Mouse (Mus musculus) lung, embryonic 14.5 days (tissue): ENCODE results near the gene 4930455H04Rik. TPM values are rescaled to one million over a fixed set of nuclear protein-coding genes. Genes with fewer than 3 reads are reported as not detected.
A peak's percentile ranks its signal among the peaks of the same experiment; 100 is the strongest.

Experiments used
- ATAC-seq: fragments of 200-750 bp; cut with Nextera tagmentation; 2 replicates; pipeline ENCODE4 v1.8.0; 2017; ENCODE audit warnings: mild to moderate bottlenecking, moderate TSS enrichment, moderate library complexity; ENCODE audit not compliant: insufficient read depth
- DNase-seq: peaks from one replicate; pipeline ENCODE4 v3.0.0-alpha.2; 2015
- H3K27ac ChIP-seq: fragments of 300-500 bp; sonication (generic); 2 replicates; pipeline ENCODE4 v1.5.1; 2014; ENCODE audit warnings: low read depth, mild to moderate bottlenecking, moderate library complexity
- H3K27me3 ChIP-seq: fragments of 300-500 bp; sonication (generic); 2 replicates; pipeline ENCODE4 v1.6.1; 2014; ENCODE audit warnings: low read length, control low read depth; ENCODE audit not compliant: insufficient read depth
- H3K36me3 ChIP-seq: fragments of 300-500 bp; sonication (generic); 2 replicates; pipeline ENCODE4 v1.6.1; 2014; ENCODE audit warnings: control low read depth; ENCODE audit not compliant: insufficient read depth
- H3K4me1 ChIP-seq: fragments of 300-500 bp; sonication (generic); 2 replicates; pipeline ENCODE4 v1.6.1; 2014; ENCODE audit warnings: antibody characterized with exemption, control low read depth; ENCODE audit not compliant: insufficient read depth
- H3K4me2 ChIP-seq: fragments of 300-500 bp; sonication (generic); 2 replicates; pipeline ENCODE4 v1.6.1; 2014; ENCODE audit warnings: mild to moderate bottlenecking
- H3K4me3 ChIP-seq: fragments of 300-500 bp; sonication (generic); 2 replicates; pipeline ENCODE4 v1.5.1; 2014; ENCODE audit warnings: low read depth, low read length
- H3K9ac ChIP-seq: fragments of 300-500 bp; sonication (generic); 2 replicates; pipeline ENCODE4 v1.6.1; 2014
- H3K9me3 ChIP-seq: fragments of 300-500 bp; sonication (generic); 2 replicates; pipeline ENCODE4 v1.6.1; 2016; ENCODE audit warnings: low read depth, low read length, control low read depth
- CTCF ChIP-seq: IDR thresholded peaks from 2 replicates; pipeline ENCODE4 v1.5.1; 2016; ENCODE audit warnings: antibody characterized with exemption, low read depth
- WGBS: fragments of 180-500 bp; shearing (Covaris S2); extraction: QIAGEN DNeasy Blood & Tissue Kit; methylation state at CpG from one replicate; pipeline ENCODE4 v1.1.7; 2014; 5-methylcytosine and 5-hydroxymethylcytosine counted together
- polyA plus RNA-seq: library from polyadenylated mRNA; unstranded; fragments of >200 nt; fragmentation: Nextera tagmentation; extraction: Ambion mirVana; gene quantifications from 2 replicates; pipeline ENCODE4 v1.2.1, GENCODE M21; 2014

Gene 4930455H04Rik
- polyA plus RNA-seq, 1 experiment from 2014 or later, result not detected

DNA sequence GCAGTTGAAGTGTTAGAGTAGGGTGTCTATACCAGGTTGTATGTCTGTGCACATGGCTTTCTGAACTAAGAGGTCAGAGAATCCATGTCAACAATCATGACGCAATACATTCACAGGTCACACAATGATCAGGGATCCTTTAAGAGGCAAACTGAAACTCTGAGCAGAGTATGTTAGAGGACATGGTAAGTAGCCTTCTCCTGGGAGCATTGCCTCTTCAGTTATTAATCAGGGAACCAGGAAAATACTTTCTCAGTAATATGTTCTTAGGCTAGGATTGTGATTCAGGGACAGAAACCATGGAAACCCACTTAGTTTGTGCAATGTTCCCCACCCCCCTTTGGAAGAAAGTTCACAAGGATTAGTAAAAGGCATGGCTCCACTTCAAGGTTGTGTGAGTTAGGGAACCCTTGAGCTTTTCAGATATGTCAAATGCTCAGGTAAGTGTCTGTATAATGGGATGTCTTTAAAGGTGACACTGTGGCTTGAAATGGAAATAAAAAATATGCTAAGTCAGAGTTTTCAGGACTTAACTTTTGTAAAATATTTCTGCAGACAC, 26.4 kb upstream of the 4930455H04Rik start:
- Histone ChIP-seq H3K27me3 (no peaks in the 10 kb centered on the region), H3K9ac (no peak overlapping the region), H3K9me3 (no peaks in the 10 kb centered on the region), H3K36me3 (no peaks in the 10 kb centered on the region), H3K4me3 (no peak overlapping the region), H3K4me1 (no peaks in the 10 kb centered on the region), H3K27ac (no peak overlapping the region), H3K4me2 (no peak overlapping the region)
- TF ChIP-seq CTCF, result no peak
- no peak; the same call in 1 of the 2 replicates for ATAC-seq
- 71% methylated on average over 1 of the region's 1 CpGs for WGBS
- no peak for DNase-seq

DNA sequence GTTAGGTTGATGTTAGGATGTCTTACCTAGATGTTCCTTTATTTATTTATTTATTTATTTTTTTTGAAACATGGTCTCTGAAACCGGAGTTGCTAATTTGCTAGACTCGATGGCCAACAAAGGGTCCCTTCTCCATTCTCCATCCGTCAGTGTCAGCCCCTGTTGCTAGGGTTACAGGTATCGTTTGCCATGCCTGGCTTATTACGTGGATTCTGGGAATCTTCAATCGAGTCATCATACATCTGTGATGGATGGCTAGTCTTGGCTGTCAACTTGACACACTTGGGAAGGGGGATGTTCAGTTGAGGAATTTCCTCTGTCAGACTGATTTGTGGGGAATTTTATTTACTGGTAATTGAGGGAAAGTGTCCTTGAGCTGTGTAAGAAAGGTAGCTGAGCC, 25.3 kb upstream of the 4930455H04Rik start:
- TF ChIP-seq CTCF, result no peak

DNA sequence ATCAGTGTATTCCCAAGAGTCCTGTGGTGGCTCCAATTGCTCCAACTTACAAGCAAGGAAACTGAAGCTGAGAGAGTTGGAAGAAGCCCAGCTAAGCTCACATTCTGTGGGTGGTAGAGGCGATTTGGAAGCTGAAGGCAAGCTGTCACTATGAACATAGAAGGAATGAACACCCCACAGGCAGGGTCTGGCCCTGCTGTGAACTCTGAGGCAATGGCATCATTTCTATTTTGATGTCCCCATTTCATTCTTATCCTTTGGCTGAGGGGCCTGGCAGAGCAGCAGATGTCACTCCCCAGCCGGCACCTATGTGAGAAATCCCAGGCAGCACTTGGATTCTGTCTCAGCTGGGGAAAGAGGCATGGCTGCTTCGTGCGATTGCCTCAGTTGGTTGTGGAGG, 24.6 kb upstream of the 4930455H04Rik start:
- H3K9ac ChIP-seq, result no peak overlapping the region
- ATAC-seq (no peak), DNase-seq (peak; percentile 12)
- H3K27ac ChIP-seq, result no peak overlapping the region
- H3K36me3 ChIP-seq, result no peaks in the 10 kb centered on the region
- no peaks in the 10 kb centered on the region for H3K9me3 ChIP-seq
- 48% methylated on average over 4 of the region's 4 CpGs for WGBS
- H3K4me1 ChIP-seq, result no peaks in the 10 kb centered on the region
- no peak overlapping the region for H3K4me3 ChIP-seq
- no peak overlapping the region for H3K4me2 ChIP-seq
- no peaks in the 10 kb centered on the region for H3K27me3 ChIP-seq
- no peak for TF ChIP-seq CTCF

More for the DNA sequence above, 25.3 kb upstream of the 4930455H04Rik start:
- Histone ChIP-seq H3K27ac (no peak overlapping the region), H3K4me1 (no peaks in the 10 kb centered on the region), H3K4me2 (no peak overlapping the region), H3K9me3 (no peaks in the 10 kb centered on the region), H3K4me3 (no peak overlapping the region), H3K27me3 (no peaks in the 10 kb centered on the region), H3K9ac (no peak overlapping the region), H3K36me3 (no peaks in the 10 kb centered on the region)
- ATAC-seq, result no peak
- no peak for DNase-seq
- WGBS, result 39% methylated on average over 6 of the region's 6 CpGs

- H3K27me3 ChIP-seq, result no peaks in the 10 kb centered on the region
- H3K4me1 ChIP-seq, result no peaks in the 10 kb centered on the region
- H3K9me3 ChIP-seq, result no peaks in the 10 kb centered on the region
- no peak overlapping the region for H3K9ac ChIP-seq
- DNase-seq, result no peak
- no peaks in the 10 kb centered on the region for H3K36me3 ChIP-seq
- H3K4me2 ChIP-seq, result no peak overlapping the region
- no peak overlapping the region for H3K4me3 ChIP-seq
- ATAC-seq, result no peak
- TF ChIP-seq CTCF, result no peak
- H3K27ac ChIP-seq, result no peak overlapping the region
- 75% methylated on average over 4 of the region's 4 CpGs for WGBS
These were observed 21.6 kb upstream of the 4930455H04Rik start for GRCm38 (mm10) chr3:116946476-116946875.

DNA sequence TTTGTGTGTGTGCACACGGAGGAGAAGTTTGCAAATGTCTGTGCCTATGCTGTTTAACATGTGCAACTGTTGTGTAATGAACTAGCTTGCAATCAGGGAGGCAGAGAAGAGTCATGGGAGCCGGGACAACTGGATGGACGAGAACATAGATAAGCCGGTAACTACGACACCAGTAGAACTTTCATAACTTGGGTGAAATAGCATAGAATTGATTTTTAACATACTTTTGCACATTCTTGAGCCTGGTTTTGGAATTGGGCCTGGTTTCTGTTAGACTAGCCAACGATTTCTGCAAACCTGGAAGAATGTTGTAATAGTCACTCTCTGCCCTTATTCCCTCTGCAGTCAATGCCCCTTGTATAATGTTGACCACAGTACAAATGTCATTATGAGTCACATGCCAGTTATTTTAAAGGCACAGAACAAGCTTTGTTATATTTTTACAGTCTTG, 17.4 kb upstream of the 4930455H04Rik start:
- no peaks in the 10 kb centered on the region for H3K36me3 ChIP-seq
- ATAC-seq, result no peak

GRCm38 (mm10) chr3:116951489-116951888, 16.6 kb upstream of the 4930455H04Rik start:
- no peak overlapping the region for H3K4me3 ChIP-seq
- no peaks in the 10 kb centered on the region for H3K36me3 ChIP-seq
- no peak for ATAC-seq
- no peak overlapping the region for H3K4me2 ChIP-seq
- DNase-seq, result no peak
- no peaks in the 10 kb centered on the region for H3K9me3 ChIP-seq
- H3K9ac ChIP-seq, result no peak overlapping the region
- WGBS, result 66% methylated on average over 3 of the region's 3 CpGs
- no peaks in the 10 kb centered on the region for H3K27me3 ChIP-seq
- no peaks in the 10 kb centered on the region for H3K4me1 ChIP-seq
- no peak overlapping the region for H3K27ac ChIP-seq
- TF ChIP-seq CTCF, result no peak

More for the DNA sequence above, 17.4 kb upstream of the 4930455H04Rik start:
- no peak overlapping the region for H3K4me3 ChIP-seq
- DNase-seq, result peak; percentile 26
- no peak overlapping the region for H3K9ac ChIP-seq
- H3K27me3 ChIP-seq, result no peaks in the 10 kb centered on the region
- 59% methylated on average over 6 of the region's 6 CpGs for WGBS
- no peak for TF ChIP-seq CTCF
- H3K9me3 ChIP-seq, result no peaks in the 10 kb centered on the region
- no peak overlapping the region for H3K4me2 ChIP-seq
- H3K4me1 ChIP-seq, result no peaks in the 10 kb centered on the region
- no peak overlapping the region for H3K27ac ChIP-seq

DNA sequence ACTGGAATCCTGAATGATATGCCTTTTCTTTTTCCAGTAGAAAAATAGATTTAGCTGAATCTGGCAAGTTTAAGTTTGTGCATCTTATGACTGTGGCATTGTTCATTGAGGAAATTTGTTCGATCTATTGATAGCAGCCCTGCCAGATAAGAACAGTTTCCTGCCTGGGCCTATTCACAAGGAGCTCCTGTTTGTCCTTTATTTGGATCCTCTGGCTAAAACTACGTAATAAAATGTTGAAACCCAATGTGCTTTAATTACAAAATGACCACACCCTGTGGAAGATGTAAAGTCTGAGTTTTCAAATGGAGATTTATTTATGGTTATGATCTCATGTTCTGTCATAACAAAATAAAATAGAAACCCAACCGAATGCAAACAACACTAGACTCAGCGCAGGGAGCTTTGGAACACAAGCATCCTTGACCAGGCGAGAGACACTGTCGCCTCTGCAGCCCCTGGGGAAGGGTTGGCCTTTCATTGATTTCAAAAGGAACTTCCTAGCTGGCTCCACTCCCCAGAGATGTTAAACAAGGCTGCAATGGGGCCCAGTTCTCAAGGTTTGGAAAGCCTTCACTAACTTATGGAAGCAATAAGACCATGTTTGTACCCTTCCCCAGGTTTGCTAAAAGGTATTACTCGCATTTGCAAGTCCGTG, 15.7 kb upstream of the 4930455H04Rik start:
- ATAC-seq (no peak), DNase-seq (no peak)
- no peak overlapping the region for H3K9ac ChIP-seq

More for the DNA sequence above, 15.7 kb upstream of the 4930455H04Rik start:
- Histone ChIP-seq H3K27ac (no peak overlapping the region), H3K36me3 (no peaks in the 10 kb centered on the region), H3K27me3 (no peaks in the 10 kb centered on the region), H3K4me1 (no peaks in the 10 kb centered on the region), H3K9me3 (no peaks in the 10 kb centered on the region), H3K4me3 (no peak overlapping the region), H3K4me2 (no peak overlapping the region)
- TF ChIP-seq CTCF, result no peak
- 81% methylated on average over 8 of the region's 8 CpGs for WGBS
